In genomic region chr19:55941253-55942125, GRCm38 (mm10) we compare ENCODE assay signal across 9 mouse cellular contexts.
DNase-seq lines count a peak whose midpoint lies in the region; ATAC-seq lines count a peak whose summit lies in the region.
"Had no signal": no experiment of that assay in that cellular context is flagged by ENCODE, and none has a peak within 500 bp of the region (broad histone marks: within the 10 kb centered on the region; RNA-seq: fewer than 3 reads in every experiment).

No protein-coding gene starts in this region.

- no peaks in the 10 kb centered on the region for H3K9me3 ChIP-seq in midbrain, embryonic 13.5 days
- H3K9me3 ChIP-seq in midbrain, embryonic 15.5 days, result no peaks in the 10 kb centered on the region
- H3K9me3 ChIP-seq in embryonic facial prominence, embryonic 13.5 days, result no peaks in the 10 kb centered on the region
- H3K9me3 ChIP-seq in intestine, embryonic 16.5 days (ENCODE audit: control insufficient read depth, low read length), result no peaks in the 10 kb centered on the region
- H3K9me3 ChIP-seq in stomach, embryonic 14.5 days (ENCODE audit: control insufficient read depth, low read depth, low read length), result no peaks in the 10 kb centered on the region

- H3K27me3 ChIP-seq in midbrain, embryonic 13.5 days, result 0 out of 2 replicates have a peak, but pooled peaks cover 3% of the 10 kb centered on the region
- no peaks in the 10 kb centered on the region for H3K27me3 ChIP-seq in midbrain, embryonic 15.5 days (replicated peaks)
- H3K27me3 ChIP-seq in embryonic facial prominence, embryonic 13.5 days, result no peaks in the 10 kb centered on the region
- H3K27me3 ChIP-seq in intestine, embryonic 16.5 days (replicated peaks; ENCODE audit: control insufficient read depth, insufficient read depth, low read length), result no peaks in the 10 kb centered on the region
- no peaks in the 10 kb centered on the region for H3K27me3 ChIP-seq in stomach, embryonic 14.5 days (ENCODE audit: control insufficient read depth, insufficient read depth, low read length)

- H3K4me3 ChIP-seq in midbrain, embryonic 13.5 days (replicated peaks), result no peak overlapping the region
- no peak overlapping the region for H3K4me3 ChIP-seq in midbrain, embryonic 15.5 days
- H3K4me3 ChIP-seq in embryonic facial prominence, embryonic 13.5 days, result no peak overlapping the region
- H3K4me3 ChIP-seq in intestine, embryonic 16.5 days (ENCODE audit: low read length), result no peak overlapping the region
- no peak overlapping the region for H3K4me3 ChIP-seq in stomach, embryonic 14.5 days (ENCODE audit: low read depth, low read length)

- WGBS in midbrain, embryonic 13.5 days, result 81% methylated on average over 16 of the region's 16 CpGs
- WGBS in midbrain, embryonic 15.5 days, result 69% methylated on average over 16 of the region's 16 CpGs
- WGBS in embryonic facial prominence, embryonic 13.5 days, result 48% methylated on average over 16 of the region's 16 CpGs
- 72% methylated on average over 16 of the region's 16 CpGs for WGBS in intestine, embryonic 16.5 days
- WGBS in stomach, embryonic 14.5 days, result 66% methylated on average over 16 of the region's 16 CpGs

- H3K27ac ChIP-seq in midbrain, embryonic 13.5 days, result 0 out of 2 replicates have a peak overlapping the region, but pooled peaks have one; percentile 9
- no peak overlapping the region for H3K27ac ChIP-seq in midbrain, embryonic 15.5 days
- H3K27ac ChIP-seq in embryonic facial prominence, embryonic 13.5 days, result peak overlapping the region; percentile 68
- H3K27ac ChIP-seq in intestine, embryonic 16.5 days (ENCODE audit: low read length), result no peak overlapping the region
- H3K27ac ChIP-seq in stomach, embryonic 14.5 days (ENCODE audit: low read length), result no peak overlapping the region

- H3K36me3 ChIP-seq in midbrain, embryonic 13.5 days, result no peaks in the 10 kb centered on the region
- H3K36me3 ChIP-seq in midbrain, embryonic 15.5 days (replicated peaks), result no peaks in the 10 kb centered on the region
- H3K36me3 ChIP-seq in embryonic facial prominence, embryonic 13.5 days, result no peaks in the 10 kb centered on the region
- H3K36me3 ChIP-seq in intestine, embryonic 16.5 days (ENCODE audit: control insufficient read depth, insufficient read depth, low read length), result no peaks in the 10 kb centered on the region
- H3K36me3 ChIP-seq in stomach, embryonic 14.5 days (ENCODE audit: control insufficient read depth, insufficient read depth, low read length), result no peaks in the 10 kb centered on the region

- no peak for ATAC-seq in midbrain, embryonic 13.5 days
- ATAC-seq in midbrain, embryonic 15.5 days (replicated peaks), result no peak
- no peak for ATAC-seq in embryonic facial prominence, embryonic 13.5 days (ENCODE audit: insufficient number of reproducible peaks, insufficient read depth, low FRiP score, low TSS enrichment, low read depth)
- ATAC-seq in intestine, embryonic 16.5 days, result peak; percentile 88
- peak; percentile 87 for ATAC-seq in stomach, embryonic 14.5 days (ENCODE audit: insufficient number of reproducible peaks, insufficient read depth, low FRiP score, low read depth)

- H3K9ac ChIP-seq in midbrain, embryonic 13.5 days (replicated peaks), result 0 out of 2 replicates have a peak overlapping the region, but pooled peaks have one; percentile 28
- no peak overlapping the region for H3K9ac ChIP-seq in midbrain, embryonic 15.5 days
- H3K9ac ChIP-seq in embryonic facial prominence, embryonic 13.5 days, result 0 out of 2 replicates have a peak overlapping the region, but pooled peaks have one; percentile 36
- no peak overlapping the region for H3K9ac ChIP-seq in intestine, embryonic 16.5 days (ENCODE audit: low read depth, low read length)
- no peak overlapping the region for H3K9ac ChIP-seq in stomach, embryonic 14.5 days (replicated peaks; ENCODE audit: low read depth, low read length)

- no peak overlapping the region for H3K4me2 ChIP-seq in midbrain, embryonic 13.5 days (replicated peaks)
- no peak overlapping the region for H3K4me2 ChIP-seq in midbrain, embryonic 15.5 days
- peak overlapping the region; percentile 44 for H3K4me2 ChIP-seq in embryonic facial prominence, embryonic 13.5 days
- no peak overlapping the region for H3K4me2 ChIP-seq in intestine, embryonic 16.5 days (ENCODE audit: low read depth, low read length)
- no peak overlapping the region for H3K4me2 ChIP-seq in stomach, embryonic 14.5 days (replicated peaks; ENCODE audit: low read depth, low read length)

- H3K4me1 ChIP-seq in midbrain, embryonic 13.5 days (replicated peaks), result peaks cover 14% of the 10 kb centered on the region
- peaks cover 13% of the 10 kb centered on the region for H3K4me1 ChIP-seq in midbrain, embryonic 15.5 days
- H3K4me1 ChIP-seq in embryonic facial prominence, embryonic 13.5 days, result peaks cover 18% of the 10 kb centered on the region
- no peaks in the 10 kb centered on the region for H3K4me1 ChIP-seq in intestine, embryonic 16.5 days (ENCODE audit: control insufficient read depth, insufficient read depth, low read length)
- 0 out of 2 replicates have a peak, but pooled peaks cover 4% of the 10 kb centered on the region for H3K4me1 ChIP-seq in stomach, embryonic 14.5 days (ENCODE audit: control insufficient read depth, insufficient read depth, low read length)

- DNase-seq in layer of hippocampus, postnatal 36 days, result no peak
- no peak for DNase-seq in natural killer cell, adult 2 months (ENCODE audit: low spot score in 2 of 2)
- DNase-seq in lung, postnatal 4 days, result no peak
- DNase-seq: lung, adult 2 months had no signal

Comparison
In these comparisons a context has a peak if more than half of its experiments do, and no peak if none do; other contexts are left out.
1. H3K27ac ChIP-seq: peak in midbrain, embryonic 13.5 days (single experiment) and embryonic facial prominence, embryonic 13.5 days (single experiment); none in midbrain, embryonic 15.5 days (single experiment), intestine, embryonic 16.5 days (single experiment) and stomach, embryonic 14.5 days (single experiment).
2. H3K9ac ChIP-seq: peak in midbrain, embryonic 13.5 days (single experiment) and embryonic facial prominence, embryonic 13.5 days (single experiment); none in midbrain, embryonic 15.5 days (single experiment), intestine, embryonic 16.5 days (single experiment) and stomach, embryonic 14.5 days (single experiment).
3. ATAC-seq: peak in intestine, embryonic 16.5 days (single experiment) and stomach, embryonic 14.5 days (single experiment); none in midbrain, embryonic 13.5 days (single experiment), midbrain, embryonic 15.5 days (single experiment) and embryonic facial prominence, embryonic 13.5 days (single experiment).